Mouse (Mus musculus): ENCODE data around the gene Isca1.
"Not testable (repeated sequence)": the region's sequence is repeated elsewhere in the genome, so short reads cannot be mapped to it uniquely, and the experiment has no call there.

Isca1 gene

GRCm38 (mm10) chr13:59746164-59746563, 23.4 kb downstream of the Isca1 start:
- DNase-seq: no peak

GRCm38 (mm10) chr13:59745462-59745861, 24.1 kb downstream of the Isca1 start:
- no peak for DNase-seq

- no peak for DNase-seq
Measured at GRCm38 (mm10) chr13:59741697-59742096, 27.9 kb downstream of the Isca1 start.

GRCm38 (mm10) chr13:59741096-59741495, 28.5 kb downstream of the Isca1 start:
- DNase-seq: no peak

GRCm38 (mm10) chr13:59739397-59739796, 30.2 kb downstream of the Isca1 start:
- no peak for DNase-seq

- no peak for DNase-seq
Measured at GRCm38 (mm10) chr13:59738455-59738854, 31.2 kb downstream of the Isca1 start.

DNA sequence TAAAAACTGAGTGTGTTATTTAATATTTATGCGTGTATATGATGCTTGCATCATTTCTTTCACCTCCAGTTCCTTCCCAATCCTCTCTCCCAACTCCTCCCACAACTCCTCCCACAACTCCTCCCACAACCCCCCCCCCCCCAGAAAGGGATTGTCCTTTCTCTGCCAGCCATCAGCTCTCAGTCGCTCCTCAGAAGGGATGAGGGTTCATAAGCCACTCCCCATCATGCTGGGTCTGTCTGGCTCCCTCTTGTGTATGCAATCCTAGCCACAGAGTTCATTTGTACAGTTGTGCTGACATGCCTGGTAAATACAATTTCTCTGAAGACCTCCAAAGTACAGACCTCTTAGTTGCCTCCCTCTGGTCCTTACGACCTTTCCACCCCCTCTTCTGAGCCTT, 34.4 kb downstream of the Isca1 start:
- DNase-seq: no peak

GRCm38 (mm10) chr13:59734347-59734746, 35.3 kb downstream of the Isca1 start:
- not testable (repeated sequence) for DNase-seq

DNA sequence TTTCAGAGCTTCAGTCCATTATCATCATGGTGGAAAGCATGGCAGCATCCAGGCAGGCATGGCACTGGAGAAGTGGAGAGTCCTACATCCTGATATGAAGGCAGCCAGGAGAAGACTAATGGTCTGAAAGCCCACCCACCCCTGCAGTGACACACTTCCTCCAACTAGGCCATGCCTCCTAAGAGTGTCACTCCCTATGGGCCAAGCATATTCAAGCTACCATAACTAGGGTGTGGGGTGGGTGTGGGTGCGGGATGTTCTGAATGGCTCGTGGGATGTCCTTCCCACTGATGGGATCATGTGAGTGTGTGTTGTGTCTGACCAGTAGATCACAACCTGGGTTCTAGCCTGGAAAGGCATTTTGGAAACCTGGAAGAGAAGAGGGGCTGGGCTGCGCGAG, 35.7 kb downstream of the Isca1 start:
- no peak for DNase-seq

- no peak for DNase-seq
Measured at GRCm38 (mm10) chr13:59731652-59732051, 38.0 kb downstream of the Isca1 start, which contains the start of gene Spata31d1d. TSS of gene Spata31d1d (minus strand) at chr13:59731752.

DNA sequence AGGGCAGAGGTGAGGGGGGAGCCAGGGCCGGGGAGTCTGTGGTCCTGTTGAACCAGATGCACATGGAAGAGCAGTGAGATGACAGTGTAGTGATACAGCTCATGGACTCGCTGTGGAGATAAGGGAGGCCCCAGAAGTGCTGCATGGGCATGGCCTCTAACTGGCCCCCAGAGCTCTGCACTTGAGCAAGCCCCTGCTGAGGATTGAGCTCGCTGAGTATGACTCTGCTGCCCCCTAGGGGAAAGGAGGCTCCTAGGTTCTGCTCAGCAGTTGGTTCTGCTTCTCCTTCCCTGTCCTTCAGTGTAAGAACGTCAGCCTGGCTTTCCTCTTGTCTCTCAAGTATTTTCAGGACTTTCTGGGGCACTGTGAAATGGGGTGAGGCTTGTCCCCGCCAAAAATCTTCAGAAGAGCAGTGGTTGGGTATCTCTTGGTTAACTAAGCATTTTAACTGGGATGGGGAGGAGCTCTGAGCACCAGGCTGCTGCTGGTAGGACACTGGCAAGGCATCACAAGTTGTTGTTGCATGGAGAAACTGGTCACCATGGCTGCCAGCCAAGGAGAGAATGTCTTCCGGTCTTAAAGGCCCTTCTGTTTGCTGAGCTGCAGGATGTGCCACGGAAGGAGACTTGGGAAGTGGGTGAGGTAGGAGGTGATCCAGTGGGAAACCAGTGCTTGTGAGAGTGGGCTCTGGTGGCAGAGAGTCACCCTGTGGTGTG, 41.1 kb downstream of the Isca1 start:
- peak; percentile 84 for DNase-seq

GRCm38 (mm10) chr13:59726139-59726867, 43.3 kb downstream of the Isca1 start:
- no peak for DNase-seq

DNA sequence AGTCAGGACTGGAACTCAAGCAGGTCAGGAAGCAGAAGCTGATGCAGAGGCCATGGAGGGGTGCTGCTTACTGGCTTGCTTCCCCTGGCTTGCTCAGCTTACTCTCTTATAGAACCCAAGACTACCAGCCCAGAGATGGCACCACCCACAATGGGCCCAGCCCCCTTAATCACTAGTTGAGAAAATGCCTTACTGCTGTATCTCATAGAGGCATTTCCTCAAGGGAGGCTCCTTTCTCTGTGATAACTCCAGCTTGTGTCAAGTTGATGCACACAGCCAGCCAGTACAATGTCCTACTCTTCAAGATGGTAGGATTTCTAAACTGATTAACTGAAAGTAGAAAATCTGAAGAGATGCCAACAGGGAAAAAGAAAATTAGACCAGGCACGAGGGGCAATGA, 47.5 kb downstream of the Isca1 start:
- DNase-seq: not testable (repeated sequence)

- DNase-seq: no peak
Measured at GRCm38 (mm10) chr13:59719475-59719874, 50.1 kb downstream of the Isca1 start.

- not testable (repeated sequence) for DNase-seq
Measured at GRCm38 (mm10) chr13:59718857-59719440, 50.7 kb downstream of the Isca1 start.

- no peak for DNase-seq
Measured at GRCm38 (mm10) chr13:59713710-59714109, 55.9 kb downstream of the Isca1 start.

- DNase-seq: not testable (repeated sequence)
Measured at GRCm38 (mm10) chr13:59711984-59712383, 57.6 kb downstream of the Isca1 start, which contains the start of gene Spata31d1b. TSS of gene Spata31d1b (plus strand) at chr13:59712284.

DNA sequence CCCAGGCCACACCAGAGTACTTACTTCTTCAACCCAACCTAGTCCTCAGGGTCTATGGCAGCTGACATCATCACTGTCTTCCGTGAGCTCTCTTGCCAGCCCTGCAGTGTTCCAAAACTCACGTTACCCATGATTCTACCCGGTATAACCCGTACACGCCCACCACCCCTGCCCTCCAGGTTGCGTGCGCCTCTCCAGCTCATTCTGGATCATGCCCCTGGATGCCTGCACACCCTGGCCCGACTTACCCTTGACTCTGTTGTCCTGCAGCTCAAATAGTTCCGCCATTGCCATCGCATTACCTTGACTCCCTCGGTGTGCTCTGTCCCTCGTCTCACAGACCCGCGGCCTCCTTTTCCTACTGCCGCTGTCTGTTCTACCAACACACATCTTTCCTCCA, 59.4 kb downstream of the Isca1 start, which contains the start of gene Spata31d1a:
TSS of gene Spata31d1a (minus strand) at position 101 of the 400 bp plus-strand sequence.
- DNase-seq: no peak
